Mouse (Mus musculus) lung, embryonic 15.5 days (tissue): Measurements from ENCODE around the gene Tlr8. TPM values are rescaled to one million over a fixed set of nuclear protein-coding genes. Genes with fewer than 3 reads are reported as not detected.

Experiments used
- ATAC-seq: fragments of 200-750 bp; cut with Nextera tagmentation; 2 replicates; pipeline ENCODE4 v1.8.0; 2017; ENCODE audit warnings: moderate number of reproducible peaks, borderline replicate concordance; ENCODE audit not compliant: low FRiP score, low TSS enrichment; ENCODE audit errors: extremely low read depth
- H3K27ac ChIP-seq: fragments of 300-500 bp; sonication (generic); 2 replicates; pipeline ENCODE4 v1.5.1; 2015; ENCODE audit warnings: moderate library complexity, mild to moderate bottlenecking, inconsistent platforms
- H3K27me3 ChIP-seq: fragments of 300-500 bp; sonication (generic); 2 replicates; pipeline ENCODE4 v1.6.1; 2015; ENCODE audit warnings: inconsistent platforms
- H3K36me3 ChIP-seq: fragments of 300-500 bp; sonication (generic); 2 replicates; pipeline ENCODE4 v1.6.1; 2015; ENCODE audit warnings: inconsistent platforms
- H3K4me1 ChIP-seq: fragments of 300-500 bp; sonication (generic); 2 replicates; pipeline ENCODE4 v1.6.1; 2015; ENCODE audit warnings: inconsistent platforms
- H3K4me2 ChIP-seq: fragments of 300-500 bp; sonication (generic); 2 replicates; pipeline ENCODE4 v1.6.1; 2015; ENCODE audit warnings: inconsistent platforms, mild to moderate bottlenecking, moderate library complexity
- H3K4me3 ChIP-seq: fragments of 300-500 bp; sonication (generic); 2 replicates; pipeline ENCODE4 v1.5.1; 2015; ENCODE audit warnings: mild to moderate bottlenecking, inconsistent platforms
- H3K9ac ChIP-seq: fragments of 300-500 bp; sonication (generic); 2 replicates; pipeline ENCODE4 v1.6.1; 2015; ENCODE audit warnings: inconsistent platforms
- H3K9me3 ChIP-seq: fragments of 300-500 bp; sonication (generic); 2 replicates; pipeline ENCODE4 v1.6.1; 2016; ENCODE audit warnings: inconsistent platforms
- WGBS: fragments of 180-500 bp; shearing (Covaris S2); methylation state at CpG from one replicate; pipeline ENCODE4 v1.1.7; 2015; 5-methylcytosine and 5-hydroxymethylcytosine counted together
- polyA plus RNA-seq: library from polyadenylated mRNA; unstranded; fragments of >200 nt; fragmentation: Nextera tagmentation; extraction: Ambion mirVana; gene quantifications from 2 replicates; pipeline ENCODE4 v1.2.1, GENCODE M21; 2015

Tlr8 gene
- polyA plus RNA-seq, 1 experiment from 2014 or later = 0.66 TPM

DNA sequence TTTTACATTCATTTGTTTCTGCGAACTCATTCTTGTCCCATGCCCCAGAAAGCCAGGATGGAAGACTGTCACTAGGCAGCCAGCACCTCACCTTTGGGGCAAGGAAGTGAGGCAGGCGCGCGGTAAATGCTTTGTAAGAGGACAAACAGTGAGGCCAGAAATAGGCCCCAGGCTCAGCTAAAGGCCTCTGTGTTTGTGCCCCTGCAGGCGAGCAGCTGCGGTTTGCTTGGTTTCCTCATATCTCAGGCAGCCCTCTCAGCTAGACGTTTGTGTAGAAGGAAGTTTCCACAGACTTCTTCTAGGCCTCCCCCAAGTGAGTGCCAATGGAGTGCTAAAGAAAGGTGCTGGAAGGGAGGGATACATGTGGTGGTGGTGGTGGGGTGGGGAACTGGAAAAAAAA, 37.0 kb downstream of the Tlr8 start:
- Histone ChIP-seq H3K4me2 (no peak overlapping the region), H3K4me3 (no peak overlapping the region), H3K4me1 (no peaks in the 10 kb centered on the region), H3K9me3 (no peaks in the 10 kb centered on the region), H3K27me3 (no peaks in the 10 kb centered on the region), H3K27ac (no peak overlapping the region), H3K36me3 (no peaks in the 10 kb centered on the region), H3K9ac (no peak overlapping the region)
- 71% methylated on average over 7 of the region's 7 CpGs for WGBS
- ATAC-seq = no peak

DNA sequence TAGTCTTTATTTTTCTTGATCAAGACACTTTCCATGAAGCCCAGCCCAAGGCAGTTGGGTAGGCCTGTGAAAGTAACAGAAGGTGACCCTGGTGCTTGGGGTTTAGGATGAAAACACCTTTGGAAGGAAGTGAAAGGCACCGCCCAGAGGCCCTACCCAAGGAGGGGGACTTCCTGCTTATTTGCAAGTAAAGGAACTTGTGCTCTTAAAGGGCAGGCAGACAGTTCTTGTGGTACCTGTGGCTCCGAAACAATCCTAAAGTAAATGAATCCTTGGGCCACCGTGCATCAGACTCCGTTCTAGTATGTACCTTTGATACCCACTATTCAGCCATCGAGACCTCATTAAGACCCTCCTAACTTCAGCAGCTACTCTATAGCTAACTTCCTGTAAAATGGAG, 37.6 kb downstream of the Tlr8 start:
- no peak overlapping the region for H3K9ac ChIP-seq
- no peak overlapping the region for H3K4me2 ChIP-seq
- H3K36me3 ChIP-seq = no peaks in the 10 kb centered on the region
- H3K4me3 ChIP-seq = no peak overlapping the region
- WGBS = 89% methylated on average over 5 of the region's 5 CpGs
- no peaks in the 10 kb centered on the region for H3K4me1 ChIP-seq
- no peak overlapping the region for H3K27ac ChIP-seq
- no peaks in the 10 kb centered on the region for H3K27me3 ChIP-seq
- no peaks in the 10 kb centered on the region for H3K9me3 ChIP-seq
- ATAC-seq = no peak

DNA sequence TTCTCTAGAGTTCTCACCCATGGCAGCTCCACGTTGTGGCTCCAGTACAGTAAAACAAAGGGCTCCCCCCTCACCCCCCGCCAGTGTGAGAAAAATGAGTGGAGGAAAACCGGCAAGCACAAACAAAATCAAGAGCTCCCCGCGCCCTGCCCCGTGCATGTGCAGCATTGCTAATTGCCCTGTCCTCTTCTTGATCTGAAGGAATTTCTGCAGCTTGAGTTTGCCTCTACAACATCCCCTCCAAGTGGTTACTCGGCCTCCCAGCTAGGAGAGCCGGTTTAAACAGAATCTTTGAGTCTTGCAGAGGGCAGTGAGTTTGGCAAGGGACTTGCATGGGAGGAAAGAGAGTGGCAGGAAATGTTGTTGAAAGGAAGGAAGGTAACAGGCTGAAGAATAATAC, 51.4 kb downstream of the Tlr8 start:
- H3K4me2 ChIP-seq = peak overlapping the region; percentile 15; the same call in 1 of the 2 replicates
- WGBS = 18% methylated on average over 8 of the region's 8 CpGs
- peaks cover 3% of the 10 kb centered on the region; the same call in 1 of the 2 replicates for H3K4me1 ChIP-seq
- H3K9me3 ChIP-seq = no peaks in the 10 kb centered on the region
- H3K4me3 ChIP-seq = no peak overlapping the region
- peak; percentile 64; the same call in 1 of the 2 replicates for ATAC-seq
- H3K36me3 ChIP-seq = no peaks in the 10 kb centered on the region
- peak overlapping the region; percentile 54 for H3K27ac ChIP-seq
- H3K27me3 ChIP-seq = no peaks in the 10 kb centered on the region
- H3K9ac ChIP-seq = no peak overlapping the region

DNA sequence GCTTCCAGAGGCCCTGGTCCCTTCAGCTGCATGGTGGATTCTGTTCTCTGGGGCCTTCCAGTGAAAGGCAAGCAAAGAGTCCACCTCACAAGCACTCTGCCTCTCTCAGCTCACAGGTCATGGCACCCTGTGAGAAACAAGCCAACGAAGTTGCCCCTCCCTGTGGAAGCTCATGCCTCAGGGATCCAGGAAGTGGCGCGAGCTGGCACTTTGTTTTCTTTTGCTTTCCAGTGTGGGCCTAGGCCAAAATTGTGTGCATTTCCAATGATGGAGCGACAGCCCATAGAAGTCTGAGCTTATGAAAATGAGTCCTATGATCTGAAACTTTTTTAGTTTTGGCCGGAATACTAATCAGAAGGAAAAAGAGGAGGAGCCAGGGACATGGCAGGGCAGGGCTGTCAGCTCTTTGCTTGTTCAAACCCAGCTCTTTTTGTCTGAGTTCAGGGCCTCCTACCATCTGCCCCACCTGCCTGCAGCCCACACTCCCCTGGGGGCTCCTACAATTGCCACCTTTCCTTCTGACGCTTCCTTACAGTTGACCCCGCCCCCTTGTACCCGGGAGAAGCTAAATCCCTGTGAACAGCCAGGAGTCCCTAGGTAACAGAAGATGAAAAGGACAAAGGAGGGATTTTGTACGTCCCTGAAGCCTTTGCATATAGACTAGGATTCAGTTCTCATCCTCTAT, 52.1 kb downstream of the Tlr8 start:
- H3K4me2 ChIP-seq = peak overlapping the region; percentile 15; the same call in 1 of the 2 replicates
- H3K27me3 ChIP-seq = no peaks in the 10 kb centered on the region
- no peak overlapping the region for H3K9ac ChIP-seq
- peak overlapping the region; percentile 54 for H3K27ac ChIP-seq
- 45% methylated on average over 9 of the region's 9 CpGs for WGBS
- no peaks in the 10 kb centered on the region for H3K9me3 ChIP-seq
- no peak for ATAC-seq
- no peaks in the 10 kb centered on the region for H3K36me3 ChIP-seq
- no peak overlapping the region for H3K4me3 ChIP-seq
- peaks cover 3% of the 10 kb centered on the region; the same call in 1 of the 2 replicates for H3K4me1 ChIP-seq

DNA sequence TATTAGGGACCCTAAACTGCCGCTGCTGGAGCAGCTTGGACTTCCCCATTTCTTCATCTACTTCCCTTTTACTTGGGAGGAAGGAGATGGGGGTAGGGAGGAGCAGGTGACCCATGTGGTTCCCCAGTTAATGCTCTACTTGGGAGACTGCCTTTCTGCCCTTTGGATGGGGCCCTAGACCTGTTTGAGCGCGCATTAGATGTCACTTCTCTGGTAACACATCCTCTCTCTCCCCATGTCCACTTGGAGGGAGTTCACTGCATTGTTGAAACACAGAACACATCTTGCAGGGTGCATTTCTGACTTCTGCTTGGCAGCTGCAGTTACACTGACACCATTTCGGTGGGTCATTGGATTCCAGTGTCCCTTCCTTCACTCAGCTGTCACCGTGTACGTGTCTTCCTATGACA, 53.8 kb downstream of the Tlr8 start:
- Histone ChIP-seq H3K4me2 (peak overlapping the region; percentile 54), H3K9me3 (no peaks in the 10 kb centered on the region), H3K4me3 (peak overlapping the region; percentile 57; the same call in 1 of the 2 replicates), H3K36me3 (no peaks in the 10 kb centered on the region), H3K9ac (no peak overlapping the region), H3K4me1 (peaks cover 3% of the 10 kb centered on the region; the same call in 1 of the 2 replicates), H3K27me3 (no peaks in the 10 kb centered on the region), H3K27ac (peak overlapping the region; percentile 88)
- WGBS = 22% methylated on average over 6 of the region's 6 CpGs
- ATAC-seq = no peak

DNA sequence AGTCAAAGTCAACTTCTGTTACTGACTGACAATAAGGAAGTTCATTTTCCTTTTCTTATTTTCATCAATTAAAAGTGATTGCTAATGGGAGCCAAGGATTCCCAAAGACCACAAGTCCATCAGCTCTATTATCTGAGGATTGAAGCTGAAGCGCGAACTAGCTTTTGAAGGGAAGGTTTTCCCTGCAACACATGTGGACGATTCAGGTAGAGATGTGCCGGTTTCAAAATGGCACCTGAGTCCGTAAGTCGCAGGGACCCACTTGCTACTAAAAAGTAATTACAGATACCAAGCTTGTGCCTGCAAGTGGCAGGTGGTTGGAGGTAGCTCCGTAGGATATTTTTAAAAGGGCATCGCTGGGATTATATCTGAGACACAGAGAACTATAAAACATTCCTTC, 54.3 kb downstream of the Tlr8 start:
- Histone ChIP-seq H3K9ac (0 out of 2 replicates have a peak overlapping the region, but pooled peaks have one; percentile 25), H3K27ac (peak overlapping the region; percentile 88), H3K4me3 (peak overlapping the region; percentile 57), H3K36me3 (no peaks in the 10 kb centered on the region), H3K4me1 (peaks cover 3% of the 10 kb centered on the region; the same call in 1 of the 2 replicates), H3K27me3 (no peaks in the 10 kb centered on the region), H3K4me2 (peak overlapping the region; percentile 54), H3K9me3 (no peaks in the 10 kb centered on the region)
- ATAC-seq = no peak
- 49% methylated on average over 8 of the region's 8 CpGs for WGBS

DNA sequence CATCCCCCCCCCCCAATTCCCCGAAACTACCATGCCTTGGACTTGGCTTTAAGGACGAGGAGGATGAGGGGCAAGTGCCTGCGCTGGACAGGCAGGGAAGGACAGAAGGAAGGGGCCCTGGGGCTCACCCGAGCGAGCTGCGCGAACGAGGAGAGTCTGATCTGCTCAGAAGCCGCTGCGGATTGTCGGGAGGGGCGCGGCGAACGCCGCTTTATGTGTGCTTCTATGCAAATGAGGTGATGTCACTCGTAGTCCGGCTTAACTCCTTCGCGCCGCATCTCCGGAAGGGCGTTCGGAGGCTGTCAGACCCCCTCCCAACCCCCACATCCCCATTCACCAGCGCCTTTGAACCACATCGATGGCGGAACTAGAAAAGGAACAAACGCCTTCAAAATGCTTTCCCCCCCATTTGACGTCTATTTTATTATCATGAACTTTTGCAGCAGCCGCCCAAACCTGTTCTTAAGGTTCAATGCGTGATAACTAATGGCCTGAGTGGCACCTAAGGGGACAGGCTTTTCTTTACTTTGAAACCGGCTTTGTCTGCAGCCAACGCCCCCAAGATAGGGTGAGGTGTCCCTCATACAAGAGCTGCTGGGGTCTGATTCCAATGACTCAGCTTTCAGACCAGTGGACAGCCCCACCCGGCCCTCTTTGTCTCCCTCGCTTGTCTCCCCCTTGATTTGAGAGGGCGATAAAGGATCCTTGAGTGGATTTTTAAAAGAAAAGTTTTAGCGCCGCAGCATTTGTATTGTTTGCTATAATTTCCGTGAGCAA, 55.0 kb downstream of the Tlr8 start, which contains the start of gene Tmsb4x:
TSS of gene Tmsb4x (minus strand) at position 338 of the 777 bp plus-strand sequence.
- Histone ChIP-seq H3K27ac (peak within 1 kb of the TSS; percentile 88), H3K27me3 (no peaks in the 10 kb centered on the region), H3K4me3 (peak within 1 kb of the TSS; percentile 57), H3K4me2 (peak within 1 kb of the TSS; percentile 54), H3K36me3 (no peaks in the 10 kb centered on the region), H3K9ac (peak within 1 kb of the TSS; percentile 64), H3K9me3 (no peaks in the 10 kb centered on the region), H3K4me1 (peaks cover 6% of the 10 kb centered on the region; the same call in 1 of the 2 replicates)
- 13% methylated on average over 39 of the region's 39 CpGs for WGBS
- ATAC-seq = peak; percentile 87

DNA sequence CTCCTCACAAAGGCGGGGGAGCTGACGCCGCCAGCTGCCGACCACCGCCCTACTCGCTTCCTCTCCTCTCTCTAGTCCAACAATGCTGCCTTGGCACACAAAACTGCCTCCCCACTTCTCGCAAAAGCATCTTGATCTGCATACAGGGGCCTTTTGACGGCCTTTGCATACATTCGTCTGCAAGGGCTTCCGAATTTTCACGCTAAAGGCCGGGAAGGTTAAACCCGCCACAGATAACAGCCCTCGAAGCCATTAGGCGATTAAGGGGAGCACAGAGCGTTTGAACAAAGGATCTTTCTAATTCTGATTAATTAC, 55.7 kb downstream of the Tlr8 start:
- Histone ChIP-seq H3K4me1 (peaks cover 6% of the 10 kb centered on the region; the same call in 1 of the 2 replicates), H3K9ac (peak overlapping the region; percentile 64), H3K9me3 (no peaks in the 10 kb centered on the region), H3K4me3 (peak overlapping the region; percentile 57), H3K27me3 (no peaks in the 10 kb centered on the region), H3K36me3 (no peaks in the 10 kb centered on the region), H3K27ac (peak overlapping the region; percentile 88), H3K4me2 (peak overlapping the region; percentile 54)
- 12% methylated on average over 16 of the region's 16 CpGs for WGBS
- no peak for ATAC-seq

DNA sequence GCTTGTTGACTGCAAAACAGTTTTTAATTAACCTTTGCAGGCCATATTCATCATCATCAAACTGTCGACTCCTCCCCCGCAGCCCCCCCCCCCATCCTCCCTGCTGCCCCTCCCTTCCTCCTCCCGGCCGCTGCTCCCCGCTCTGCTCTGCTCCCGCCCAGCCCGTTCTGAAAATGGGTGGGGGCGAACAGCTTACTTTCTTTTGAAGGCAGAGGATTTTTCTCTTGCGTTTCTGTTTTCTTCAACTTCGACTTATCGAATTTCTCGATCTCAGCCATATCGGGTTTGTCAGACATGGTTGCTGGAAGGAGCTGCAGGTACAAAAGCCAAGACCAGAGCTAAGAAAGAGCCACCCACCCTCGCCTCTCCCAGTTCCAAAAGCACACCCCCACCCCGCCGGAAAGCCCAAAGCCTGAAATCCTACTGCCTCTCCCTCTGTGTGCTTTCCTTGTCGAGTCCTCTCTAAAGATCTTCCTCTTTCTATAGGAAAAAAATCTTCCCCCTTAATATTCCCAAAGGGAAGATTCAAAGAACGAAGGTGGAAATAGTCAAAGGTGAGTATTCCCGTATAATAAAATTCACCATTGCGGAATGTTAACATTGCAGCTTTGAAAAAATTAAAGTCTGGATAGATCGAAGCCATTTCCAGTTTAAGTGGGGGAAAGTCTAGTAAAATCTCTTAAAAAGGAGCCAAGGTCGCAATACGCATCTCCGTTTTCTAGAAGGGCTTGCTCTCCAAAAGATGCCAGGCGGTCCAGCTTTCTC, 56.2 kb downstream of the Tlr8 start:
- Histone ChIP-seq H3K27ac (peak overlapping the region; percentile 88), H3K4me1 (peaks cover 6% of the 10 kb centered on the region; the same call in 1 of the 2 replicates), H3K4me3 (peak overlapping the region; percentile 57), H3K9ac (peak overlapping the region; percentile 64), H3K4me2 (peak overlapping the region; percentile 54), H3K27me3 (peaks cover under 1% of the 10 kb centered on the region; the same call in 1 of the 2 replicates), H3K9me3 (no peaks in the 10 kb centered on the region), H3K36me3 (no peaks in the 10 kb centered on the region)
- 11% methylated on average over 25 of the region's 25 CpGs for WGBS
- ATAC-seq = no peak

DNA sequence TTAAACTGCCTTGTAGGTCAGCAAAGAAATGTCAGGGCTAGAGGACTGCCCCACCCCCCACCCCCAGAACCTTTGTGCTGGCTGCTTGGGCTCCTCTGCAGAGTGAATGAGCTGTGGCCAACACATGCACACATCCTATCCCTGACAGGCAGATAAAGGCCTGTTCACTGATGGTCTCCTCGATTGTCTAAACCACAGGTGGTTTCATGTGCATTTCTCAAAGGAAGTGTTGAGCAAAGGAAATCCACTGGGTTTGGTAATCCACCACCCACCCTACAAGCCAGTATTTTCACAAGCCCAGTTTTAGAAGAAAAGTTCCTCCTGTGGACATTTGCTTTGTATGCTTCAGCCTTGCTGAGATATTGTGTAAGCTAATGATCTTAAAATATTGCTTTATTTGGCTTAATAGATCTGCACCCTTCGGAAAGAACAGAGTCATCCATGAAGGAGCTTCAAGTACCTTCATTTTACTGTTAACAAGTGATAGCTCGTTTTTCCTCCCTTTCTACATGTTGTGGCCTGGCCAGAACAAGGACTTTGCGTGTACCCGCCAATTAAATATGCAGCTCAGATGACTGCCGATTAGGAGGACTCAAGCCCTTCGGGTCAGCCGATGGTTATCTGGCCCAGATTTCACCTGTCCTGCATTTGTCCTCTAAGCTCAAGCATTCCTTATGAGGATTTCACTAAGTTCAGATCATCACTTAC, 58.2 kb downstream of the Tlr8 start:
- ATAC-seq = no peak
- Histone ChIP-seq H3K27ac (peak overlapping the region; percentile 33), H3K36me3 (no peaks in the 10 kb centered on the region), H3K9me3 (no peaks in the 10 kb centered on the region), H3K4me2 (no peak overlapping the region), H3K27me3 (peaks cover 3% of the 10 kb centered on the region; the same call in 1 of the 2 replicates), H3K9ac (no peak overlapping the region), H3K4me1 (0 out of 2 replicates have a peak, but pooled peaks cover 6% of the 10 kb centered on the region), H3K4me3 (no peak overlapping the region)
- 49% methylated on average over 8 of the region's 8 CpGs for WGBS

DNA sequence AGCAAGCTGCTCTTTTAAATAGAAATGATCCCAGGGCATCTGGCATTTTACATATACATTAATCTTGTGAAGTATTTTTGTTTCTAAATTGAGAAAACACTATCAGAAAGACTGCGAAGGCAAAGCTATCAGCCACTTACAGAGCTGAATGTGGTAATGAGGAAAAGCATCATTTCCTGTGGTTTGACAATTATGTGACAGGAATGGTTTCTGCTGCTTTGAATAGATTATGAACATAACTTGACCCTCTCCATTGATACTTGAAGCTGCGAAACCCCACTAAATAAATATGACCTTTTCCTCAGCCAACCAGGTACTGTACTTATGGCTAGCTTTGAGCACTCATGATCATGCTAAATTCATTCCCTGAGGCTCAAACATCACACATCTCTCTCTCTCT, 62.8 kb downstream of the Tlr8 start:
- Histone ChIP-seq H3K27me3 (peaks cover 3% of the 10 kb centered on the region; the same call in 1 of the 2 replicates), H3K9ac (no peak overlapping the region), H3K27ac (no peak overlapping the region), H3K4me3 (no peak overlapping the region), H3K9me3 (no peaks in the 10 kb centered on the region), H3K36me3 (no peaks in the 10 kb centered on the region), H3K4me1 (0 out of 2 replicates have a peak, but pooled peaks cover 3% of the 10 kb centered on the region), H3K4me2 (no peak overlapping the region)
- 46% methylated on average over 2 of the region's 2 CpGs for WGBS
- no peak for ATAC-seq
